Mouse (Mus musculus) limb, embryonic 14.5 days (tissue): ENCODE data around the gene Ttc9. TPM values are rescaled to one million over a fixed set of nuclear protein-coding genes. Genes with fewer than 3 reads are reported as not detected.

Experiments used
- ATAC-seq: fragments of 200-750 bp; cut with Nextera tagmentation; 2 replicates; pipeline ENCODE4 v1.8.0; 2017; ENCODE audit warnings: low read depth, moderate number of reproducible peaks, moderate TSS enrichment; ENCODE audit not compliant: low FRiP score
- DNase-seq: peaks from one replicate; pipeline ENCODE4 v3.0.0-alpha.2; 2015; ENCODE audit warnings: low spot score
- H3K27ac ChIP-seq: fragments of 300-500 bp; sonication (generic); replicated peaks from 2 replicates; pipeline ENCODE4 v1.5.1; 2014; ENCODE audit warnings: low read depth, mild to moderate bottlenecking, low read length, moderate library complexity, mixed read lengths
- H3K27me3 ChIP-seq: fragments of 300-500 bp; sonication (generic); 2 replicates; pipeline ENCODE4 v1.6.1; 2014; ENCODE audit warnings: low read length, mixed read lengths; ENCODE audit not compliant: control insufficient read depth, insufficient read depth
- H3K36me3 ChIP-seq: fragments of 300-500 bp; sonication (generic); 2 replicates; pipeline ENCODE4 v1.6.1; 2014; ENCODE audit warnings: mild to moderate bottlenecking, low read length, moderate library complexity, mixed read lengths; ENCODE audit not compliant: control insufficient read depth, insufficient read depth
- H3K4me1 ChIP-seq: fragments of 300-500 bp; sonication (generic); 2 replicates; pipeline ENCODE4 v1.6.1; 2014; ENCODE audit warnings: antibody characterized with exemption, low read length, mixed read lengths; ENCODE audit not compliant: control insufficient read depth, insufficient read depth
- H3K4me2 ChIP-seq: fragments of 300-500 bp; sonication (generic); replicated peaks from 2 replicates; pipeline ENCODE4 v1.6.1; 2014; ENCODE audit warnings: low read depth, mild to moderate bottlenecking, low read length, moderate library complexity; ENCODE audit not compliant: severe bottlenecking
- H3K4me3 ChIP-seq: fragments of 300-500 bp; sonication (generic); replicated peaks from 2 replicates; pipeline ENCODE4 v1.5.1; 2014; ENCODE audit warnings: low read length
- H3K9ac ChIP-seq: fragments of 300-500 bp; sonication (generic); 2 replicates; pipeline ENCODE4 v1.6.1; 2014; ENCODE audit warnings: mild to moderate bottlenecking, low read depth, low read length, moderate library complexity; ENCODE audit not compliant: severe bottlenecking
- H3K9me3 ChIP-seq: fragments of 300-500 bp; sonication (generic); 2 replicates; pipeline ENCODE4 v1.6.1; 2016; ENCODE audit warnings: low read length; ENCODE audit not compliant: control insufficient read depth
- POLR2A ChIP-seq: fragments of 200-500 bp; IDR thresholded peaks from 2 replicates; pipeline ENCODE4 v1.8.0; 2012; ENCODE audit warnings: inconsistent platforms, mild to moderate bottlenecking, moderate library complexity, borderline replicate concordance; ENCODE audit not compliant: insufficient read depth, insufficient read length; ENCODE audit errors: extremely low read depth
- WGBS: fragments of 180-500 bp; shearing (Covaris S2); extraction: QIAGEN DNeasy Blood & Tissue Kit; methylation state at CpG from one replicate; pipeline ENCODE4 v1.1.7; 2014; 5-methylcytosine and 5-hydroxymethylcytosine counted together
- polyA plus RNA-seq, 2 experiments: library from polyadenylated mRNA; depleted of rRNA in 1 of 2; stranded (reverse) in 1 of 2; unstranded in 1 of 2; fragments of >200 nt; fragmentation: Nextera tagmentation in 1 of 2; extraction: Ambion mirVana in 1 of 2; gene quantifications; 2 replicates each; pipeline versions ENCODE4 v1.2.1 to v1.2.3; 2012 to 2014

The Ttc9 gene
- polyA plus RNA-seq, 2 experiments: 1.1 to 1.2 TPM

DNA sequence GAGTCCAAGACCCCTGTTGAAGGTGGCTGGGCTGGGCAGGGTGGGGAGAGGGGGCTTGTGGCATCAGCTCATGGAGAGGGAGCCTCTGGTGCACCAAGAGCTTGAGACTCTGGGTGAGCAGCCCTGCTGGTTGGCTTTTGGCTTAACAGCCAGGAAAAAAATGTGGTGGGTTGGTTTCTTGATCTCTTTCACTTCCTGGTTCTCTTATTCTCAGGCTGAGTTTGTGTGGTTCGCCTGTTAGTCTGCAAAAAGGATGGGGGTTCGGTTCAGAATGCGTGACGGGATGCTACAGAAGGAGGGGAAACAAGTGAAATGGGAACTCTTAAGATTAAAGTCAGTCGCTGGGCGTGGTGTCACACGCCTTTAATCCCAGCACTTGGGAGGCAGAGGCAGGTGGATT, 27.0 kb downstream of the Ttc9 start:
- no peak for ATAC-seq
- Histone ChIP-seq H3K4me2 (no peak overlapping the region), H3K9ac (no peak overlapping the region), H3K36me3 (no peaks in the 10 kb centered on the region), H3K27ac (no peak overlapping the region), H3K4me3 (no peak overlapping the region), H3K4me1 (no peaks in the 10 kb centered on the region), H3K27me3 (no peaks in the 10 kb centered on the region), H3K9me3 (no peaks in the 10 kb centered on the region)
- DNase-seq: no peak
- no peak for TF ChIP-seq POLR2A
- WGBS: 79% methylated on average over 7 of the region's 7 CpGs

DNA sequence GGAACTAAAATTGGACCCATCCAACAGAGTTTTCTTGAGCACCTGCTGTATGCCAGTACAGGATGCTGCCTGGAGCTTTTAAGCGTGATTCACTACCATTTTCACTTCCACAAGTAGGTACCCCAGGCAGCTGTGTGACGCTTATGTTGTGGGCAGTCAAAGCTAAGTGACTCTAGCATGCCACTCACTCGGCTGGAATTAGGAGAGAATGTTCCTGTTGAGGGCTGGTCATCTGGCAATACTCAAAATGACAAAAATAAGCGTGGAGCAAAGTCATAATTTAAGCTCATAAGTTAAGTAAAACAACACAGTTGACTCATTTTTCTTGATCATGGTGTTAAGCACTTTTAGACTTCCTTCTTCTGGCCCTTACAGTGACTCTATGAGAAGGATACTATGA, 31.0 kb downstream of the Ttc9 start:
- Histone ChIP-seq H3K36me3 (no peaks in the 10 kb centered on the region), H3K27me3 (no peaks in the 10 kb centered on the region), H3K4me2 (no peak overlapping the region), H3K4me1 (no peaks in the 10 kb centered on the region), H3K9me3 (no peaks in the 10 kb centered on the region), H3K9ac (no peak overlapping the region), H3K27ac (no peak overlapping the region), H3K4me3 (no peak overlapping the region)
- TF ChIP-seq POLR2A: no peak
- DNase-seq (no peak), ATAC-seq (no peak)
- WGBS: 82% methylated on average over 4 of the region's 4 CpGs

DNA sequence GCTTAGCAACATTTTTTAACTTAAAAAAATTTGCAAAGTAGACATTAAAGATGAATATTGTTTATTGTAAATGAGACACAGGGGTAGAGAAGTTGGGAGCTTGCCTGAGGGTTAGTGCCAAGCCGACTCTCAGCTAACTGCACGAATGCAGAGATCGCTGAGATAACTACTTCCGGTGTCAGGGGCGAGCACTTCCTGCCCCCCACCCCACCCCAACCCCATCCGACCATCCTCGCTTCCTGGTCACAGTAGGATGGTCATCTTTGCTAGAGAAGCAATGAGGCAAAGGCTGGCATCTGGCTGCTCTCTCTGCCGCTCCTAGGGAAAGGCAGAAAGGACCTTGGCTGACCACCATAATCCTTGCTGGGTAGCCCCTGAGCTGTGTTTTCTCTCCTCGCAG, 32.1 kb downstream of the Ttc9 start:
- no peaks in the 10 kb centered on the region for H3K36me3 ChIP-seq
- no peaks in the 10 kb centered on the region for H3K4me1 ChIP-seq
- no peak overlapping the region for H3K4me2 ChIP-seq
- no peak for DNase-seq
- no peak for TF ChIP-seq POLR2A
- H3K27ac ChIP-seq: no peak overlapping the region
- H3K4me3 ChIP-seq: no peak overlapping the region
- H3K9me3 ChIP-seq: no peaks in the 10 kb centered on the region
- ATAC-seq: no peak
- 88% methylated on average over 9 of the region's 9 CpGs for WGBS
- no peak overlapping the region for H3K9ac ChIP-seq
- H3K27me3 ChIP-seq: no peaks in the 10 kb centered on the region

DNA sequence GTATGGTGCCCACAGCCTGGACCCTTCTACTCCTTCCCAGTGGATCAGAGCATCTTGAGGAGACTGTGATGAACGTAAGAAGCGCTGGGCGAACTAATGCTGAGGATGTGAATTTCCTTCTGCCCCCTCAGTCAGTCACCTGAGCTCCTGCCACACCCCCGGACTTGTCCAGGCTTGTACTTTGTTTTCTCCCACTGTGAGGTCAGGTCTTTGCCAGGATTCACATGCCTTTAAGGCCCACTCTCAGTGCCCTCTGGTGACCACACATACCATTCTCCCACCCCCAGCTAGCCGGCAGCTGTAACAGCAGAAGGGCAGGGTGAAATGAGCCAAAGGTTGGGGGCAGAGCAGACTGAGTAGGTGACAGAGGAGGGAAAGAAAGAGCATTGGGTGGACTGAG, 32.9 kb downstream of the Ttc9 start:
- 68% methylated on average over 5 of the region's 5 CpGs for WGBS
- H3K27me3 ChIP-seq: no peaks in the 10 kb centered on the region

DNA sequence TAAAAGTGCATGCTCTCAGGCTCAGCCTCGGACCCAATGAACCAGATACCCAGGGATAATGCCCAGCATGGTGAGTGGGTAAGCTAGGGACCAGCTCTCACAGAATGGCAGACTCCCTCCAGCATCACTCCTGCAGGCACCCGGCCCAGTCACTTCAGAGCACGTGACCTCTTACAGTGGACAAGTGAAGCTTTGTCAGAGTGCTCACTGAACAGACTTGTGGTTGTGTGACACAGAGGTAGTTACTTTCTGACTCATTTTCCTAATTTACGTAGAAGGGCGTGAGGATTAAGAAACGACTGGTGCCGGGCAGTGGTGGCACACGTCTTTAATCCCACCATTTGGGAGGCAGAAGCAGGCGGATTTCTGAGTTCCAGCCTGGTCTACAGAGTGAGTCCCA, 37.4 kb downstream of the Ttc9 start:
- WGBS: 85% methylated on average over 9 of the region's 9 CpGs

More for the DNA sequence above, 32.9 kb downstream of the Ttc9 start:
- DNase-seq: no peak
- Histone ChIP-seq H3K27ac (no peak overlapping the region), H3K36me3 (no peaks in the 10 kb centered on the region), H3K9ac (no peak overlapping the region), H3K4me3 (no peak overlapping the region), H3K4me2 (no peak overlapping the region), H3K4me1 (no peaks in the 10 kb centered on the region), H3K9me3 (no peaks in the 10 kb centered on the region)
- TF ChIP-seq POLR2A: no peak
- ATAC-seq: no peak

GRCm38 (mm10) chr12:81675557-81675956, 44.5 kb downstream of the Ttc9 start:
- no peak overlapping the region for H3K27ac ChIP-seq
- no peaks in the 10 kb centered on the region for H3K4me1 ChIP-seq
- H3K9ac ChIP-seq: no peak overlapping the region
- no peak overlapping the region for H3K4me2 ChIP-seq
- DNase-seq: no peak
- no peak overlapping the region for H3K4me3 ChIP-seq
- 57% methylated on average over 2 of the region's 2 CpGs for WGBS
- H3K36me3 ChIP-seq: no peaks in the 10 kb centered on the region
- no peak for ATAC-seq
- no peak for TF ChIP-seq POLR2A
- H3K9me3 ChIP-seq: no peaks in the 10 kb centered on the region
- no peaks in the 10 kb centered on the region for H3K27me3 ChIP-seq

More for the DNA sequence above, 37.4 kb downstream of the Ttc9 start:
- no peak for DNase-seq
- Histone ChIP-seq H3K4me1 (no peaks in the 10 kb centered on the region), H3K27me3 (no peaks in the 10 kb centered on the region), H3K9ac (no peak overlapping the region), H3K36me3 (no peaks in the 10 kb centered on the region), H3K9me3 (no peaks in the 10 kb centered on the region), H3K27ac (no peak overlapping the region), H3K4me2 (no peak overlapping the region), H3K4me3 (no peak overlapping the region)
- TF ChIP-seq POLR2A: no peak
- ATAC-seq: no peak
